Mouse (Mus musculus) small intestine, adult 2 months (tissue): ENCODE results near the gene Olfr281. TPM values are rescaled to one million over a fixed set of nuclear protein-coding genes. Genes with fewer than 3 reads are reported as not detected.
"Not testable (repeated sequence)": the region's sequence is repeated elsewhere in the genome, so short reads cannot be mapped to it uniquely, and the experiment has no call there.

Experiments
- H3K27ac ChIP-seq: fragments of 200-500 bp; 2 replicates; pipeline ENCODE4 v1.5.1; 2012; ENCODE audit warnings: low read depth, low read length, control low read depth, inconsistent platforms; ENCODE audit not compliant: insufficient read depth
- H3K27me3 ChIP-seq: fragments of 200-500 bp; 2 replicates; pipeline ENCODE4 v1.6.1; 2012; ENCODE audit warnings: mild to moderate bottlenecking, moderate library complexity, low read length, inconsistent platforms; ENCODE audit not compliant: control insufficient read depth, insufficient read depth
- H3K36me3 ChIP-seq: fragments of 200-500 bp; 2 replicates; pipeline ENCODE4 v1.6.1; 2012; ENCODE audit warnings: mild to moderate bottlenecking, low read length, control low read depth, inconsistent platforms; ENCODE audit not compliant: control insufficient read depth, insufficient read depth
- H3K4me1 ChIP-seq: fragments of 200-500 bp; 2 replicates; pipeline ENCODE4 v1.6.1; 2012; ENCODE audit warnings: low read length, inconsistent platforms, mixed read lengths; ENCODE audit not compliant: control insufficient read depth, insufficient read depth, insufficient read length
- H3K4me3 ChIP-seq: fragments of 200-500 bp; 2 replicates; pipeline ENCODE4 v1.5.1; 2012; ENCODE audit warnings: low read depth, mild to moderate bottlenecking, control low read depth, inconsistent platforms, low read length, moderate library complexity
- CTCF ChIP-seq: fragments of 200-500 bp; IDR thresholded peaks from 2 replicates; pipeline ENCODE4 v1.5.1; 2012; ENCODE audit warnings: low read depth, mild to moderate bottlenecking, control low read depth, inconsistent platforms, low read length, moderate library complexity, mixed read lengths; ENCODE audit not compliant: insufficient replicate concordance, insufficient read length; ENCODE audit errors: extremely low read depth
- POLR2A ChIP-seq: fragments of 200-500 bp; IDR thresholded peaks from 2 replicates; pipeline ENCODE4 v1.6.1; 2012; ENCODE audit warnings: low read depth, mild to moderate bottlenecking, control low read depth, inconsistent platforms, low read length, moderate library complexity
- WGBS: fragments of 180-500 bp; shearing (Covaris S2); methylation state at CpG from one replicate; pipeline ENCODE4 v1.1.7; 2018; 5-methylcytosine and 5-hydroxymethylcytosine counted together
- polyA plus RNA-seq: library from polyadenylated mRNA; depleted of rRNA; stranded (reverse); fragments of >200 nt; gene quantifications from 2 replicates; pipeline ENCODE4 v1.2.3, GENCODE M21; 2012; rRNA removed

Gene Olfr281
- polyA plus RNA-seq: not detected in 2 replicates

DNA sequence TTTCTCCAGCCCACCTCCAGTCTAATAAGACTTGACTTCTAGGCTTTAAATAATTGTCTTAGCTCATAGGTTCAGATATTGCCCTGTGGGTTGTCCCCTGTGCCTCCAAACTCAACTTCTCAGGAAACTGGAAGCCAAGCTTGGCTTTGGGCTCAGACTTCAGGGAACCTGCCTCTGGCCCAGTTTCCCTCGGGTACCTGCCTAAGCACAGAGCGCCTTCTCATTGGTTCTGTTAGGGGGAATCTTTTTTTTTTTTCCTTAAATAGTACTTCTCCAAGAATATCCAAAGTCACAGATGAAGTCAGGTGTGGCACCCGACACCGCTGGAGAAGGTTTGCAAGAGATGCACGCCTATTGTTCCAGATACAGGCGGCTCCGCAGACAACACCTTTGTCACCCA, at the start of gene Olfr281:
TSS of gene Olfr281 (plus strand) at position 301 of the 400 bp plus-strand sequence.
- no peak for TF ChIP-seq POLR2A
- no peak for TF ChIP-seq CTCF
- no peaks in the 10 kb centered on the region for H3K36me3 ChIP-seq
- H3K27me3 ChIP-seq: no peaks in the 10 kb centered on the region
- 90% methylated on average over 7 of the region's 7 CpGs for WGBS
- no peak within 1 kb of the TSS for H3K27ac ChIP-seq
- H3K4me1 ChIP-seq: no peaks in the 10 kb centered on the region
- no peak within 1 kb of the TSS for H3K4me3 ChIP-seq

DNA sequence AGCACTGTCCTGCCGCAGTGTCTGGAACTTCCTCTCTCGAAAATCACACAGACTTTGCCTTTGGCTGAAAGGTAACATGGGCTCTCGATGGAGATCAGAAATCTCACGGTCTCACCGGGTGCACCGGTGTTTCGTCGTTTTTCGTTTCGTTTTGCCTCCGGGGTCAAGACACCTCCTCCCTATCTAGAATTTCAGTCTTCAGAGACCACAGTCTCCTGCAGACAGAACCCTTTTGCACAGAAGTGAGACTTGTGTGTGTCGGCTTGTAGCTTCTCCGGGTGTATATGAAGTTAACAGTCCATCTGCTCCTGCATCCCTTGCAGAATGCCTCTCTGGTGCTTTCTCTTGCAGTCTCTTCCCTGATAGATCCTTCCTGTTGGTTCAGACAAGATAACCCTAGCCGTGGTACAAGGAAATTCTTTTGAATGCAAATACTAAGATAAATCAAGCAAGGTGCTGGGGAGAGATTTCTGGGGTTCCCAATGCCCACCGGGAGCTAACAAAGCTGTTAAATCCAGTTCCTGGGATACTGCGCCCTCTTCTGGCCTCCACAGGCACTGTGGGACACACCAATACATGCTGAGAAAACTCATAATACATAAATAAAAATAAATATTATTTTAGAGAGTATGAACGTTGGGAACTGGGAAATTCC, 43.9 kb upstream of the Olfr281 start:
- peak; percentile 12; the same call in 1 of the 2 replicates for TF ChIP-seq CTCF
- TF ChIP-seq POLR2A: no peak
- Histone ChIP-seq H3K4me1 (no peaks in the 10 kb centered on the region), H3K27ac (no peak overlapping the region), H3K36me3 (no peaks in the 10 kb centered on the region), H3K27me3 (no peaks in the 10 kb centered on the region), H3K4me3 (no peak overlapping the region)
- 70% methylated on average over 17 of the region's 17 CpGs for WGBS

DNA sequence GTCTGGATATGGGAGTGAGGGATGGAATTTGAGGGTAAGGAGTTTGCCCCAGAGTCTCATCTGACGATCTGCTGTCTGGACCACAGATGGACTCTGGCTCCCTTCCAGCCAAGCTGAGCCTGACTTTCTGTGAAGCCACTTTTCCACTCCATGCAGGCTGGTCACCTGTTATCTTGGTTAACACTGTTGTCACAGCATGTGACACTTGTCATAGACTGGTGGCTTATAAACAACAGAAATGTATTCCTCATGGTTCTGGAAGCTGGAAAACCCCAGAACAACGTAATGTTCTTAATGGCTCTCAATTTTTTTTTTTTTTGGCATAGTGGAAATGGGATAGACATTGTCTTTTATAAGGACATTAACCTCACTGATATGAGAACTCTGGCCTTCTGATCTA, 42.8 kb upstream of the Olfr281 start:
- Histone ChIP-seq H3K4me1 (no peaks in the 10 kb centered on the region), H3K36me3 (no peaks in the 10 kb centered on the region), H3K27me3 (no peaks in the 10 kb centered on the region), H3K27ac (no peak overlapping the region), H3K4me3 (no peak overlapping the region)
- WGBS: 87% methylated on average over 2 of the region's 2 CpGs
- TF ChIP-seq CTCF (no peak), POLR2A (no peak)

DNA sequence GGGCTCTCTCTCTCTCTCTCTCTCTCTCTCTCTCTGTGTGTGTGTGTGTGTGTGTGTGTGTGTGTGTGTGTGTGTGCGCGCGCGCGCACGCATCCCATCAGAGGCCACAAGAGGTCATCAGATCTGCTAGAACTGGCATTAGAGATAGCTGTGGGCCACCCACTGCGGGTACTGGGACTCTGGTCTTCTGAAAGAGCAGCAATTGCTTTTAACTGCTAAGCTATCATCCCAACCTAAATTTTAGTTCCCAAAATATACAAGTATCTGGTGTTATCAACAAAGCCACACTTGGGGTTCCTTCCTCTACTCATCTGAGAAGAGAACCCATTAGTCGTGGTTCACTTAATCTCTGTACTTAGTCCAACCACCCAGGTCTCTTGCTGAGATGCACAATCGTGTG, 42.1 kb upstream of the Olfr281 start:
- Histone ChIP-seq H3K4me3 (no peak overlapping the region), H3K27me3 (no peaks in the 10 kb centered on the region), H3K4me1 (no peaks in the 10 kb centered on the region), H3K27ac (no peak overlapping the region), H3K36me3 (no peaks in the 10 kb centered on the region)
- WGBS: 91% methylated on average over 9 of the region's 9 CpGs
- TF ChIP-seq POLR2A (no peak), CTCF (no peak)

DNA sequence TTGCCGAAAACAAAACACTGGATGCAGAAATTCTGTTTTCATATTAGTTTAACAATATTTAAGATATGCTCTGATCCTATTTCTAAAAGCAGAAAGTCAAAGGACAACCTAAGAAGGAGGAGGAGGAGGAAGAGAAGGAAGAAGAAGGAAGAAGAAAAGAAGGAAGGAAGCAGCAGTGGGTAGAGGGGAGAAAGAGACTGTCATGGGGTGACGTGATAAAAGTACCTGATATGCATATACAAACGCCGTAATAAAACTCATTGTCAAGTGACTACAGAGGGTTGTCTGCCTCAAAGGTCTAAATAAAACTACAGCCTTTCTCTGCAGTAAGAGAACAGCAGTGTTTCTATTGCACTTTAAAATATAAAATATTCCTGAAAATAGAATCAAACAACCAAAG, 36.4 kb upstream of the Olfr281 start:
- TF ChIP-seq POLR2A (no peak), CTCF (no peak)
- H3K4me3 ChIP-seq: no peak overlapping the region
- no peaks in the 10 kb centered on the region for H3K27me3 ChIP-seq
- H3K36me3 ChIP-seq: no peaks in the 10 kb centered on the region
- 47% methylated on average over 4 of the region's 4 CpGs for WGBS
- no peaks in the 10 kb centered on the region for H3K4me1 ChIP-seq
- no peak overlapping the region for H3K27ac ChIP-seq

DNA sequence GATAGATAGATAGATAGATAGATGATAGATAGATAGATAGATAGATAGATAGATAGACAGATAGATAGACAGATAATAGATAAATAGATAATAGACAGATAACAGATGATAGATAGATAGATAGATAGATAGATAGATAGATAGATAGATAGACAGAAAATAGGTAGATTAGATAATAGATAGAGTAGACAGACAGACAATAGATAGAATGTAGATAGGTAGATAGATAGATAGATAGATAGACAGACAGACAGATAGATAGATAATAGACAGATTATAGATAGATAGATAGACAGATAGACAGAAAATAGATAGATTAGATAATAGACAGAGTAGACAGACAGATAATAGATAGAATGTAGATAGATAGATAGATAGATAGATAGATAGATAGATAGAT, 35.6 kb upstream of the Olfr281 start:
- H3K27me3 ChIP-seq, H3K36me3 ChIP-seq, H3K4me3 ChIP-seq, H3K27ac ChIP-seq, H3K4me1 ChIP-seq: not testable (repeated sequence)

GRCm38 (mm10) chr15:98417285-98417684, 35.1 kb upstream of the Olfr281 start:
- not testable (repeated sequence) for H3K36me3 ChIP-seq, H3K4me1 ChIP-seq, H3K4me3 ChIP-seq, H3K27ac ChIP-seq, H3K27me3 ChIP-seq
- 39% methylated on average over 3 of the region's 3 CpGs for WGBS

DNA sequence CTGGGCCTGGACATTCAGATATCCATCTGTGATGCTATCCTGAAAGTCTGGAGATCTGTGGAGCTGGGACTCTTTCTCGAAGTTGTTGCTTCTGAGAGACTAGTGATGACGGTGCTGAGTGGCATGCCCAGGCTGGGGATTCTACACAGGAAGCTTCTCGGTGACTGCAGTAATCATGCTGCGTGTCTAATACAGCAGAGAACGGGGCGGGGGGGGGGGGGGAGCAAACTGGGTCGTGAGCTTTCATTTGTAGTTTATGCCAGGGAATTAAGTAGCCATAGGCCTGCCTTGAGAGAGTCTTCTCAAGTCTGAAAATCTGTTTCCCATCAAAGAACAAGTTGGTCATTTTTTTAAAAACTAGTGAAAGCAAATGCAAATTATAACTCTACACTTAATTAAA, 34.3 kb upstream of the Olfr281 start:
- Histone ChIP-seq H3K27me3 (no peaks in the 10 kb centered on the region), H3K36me3 (no peaks in the 10 kb centered on the region), H3K27ac (no peak overlapping the region), H3K4me1 (no peaks in the 10 kb centered on the region), H3K4me3 (no peak overlapping the region)
- TF ChIP-seq CTCF (no peak), POLR2A (no peak)
- WGBS: 76% methylated on average over 7 of the region's 7 CpGs
